Mouse (Mus musculus): ENCODE results near the gene Tssc4. TPM values are rescaled to one million over a fixed set of nuclear protein-coding genes. Genes with fewer than 3 reads are reported as not detected.

Tssc4 gene
- total and polyA plus RNA-seq, 3 experiments, result 44.1 to 55.1 (median 49.8) TPM

GRCm38 (mm10) chr7:143034112-143034511, 34.9 kb upstream of the Tssc4 start:
- no peaks in the 10 kb centered on the region for H3K79me2 ChIP-seq (replicated peaks; ENCODE audit: control insufficient read depth, extremely low read depth, insufficient read depth, poor library complexity, severe bottlenecking)
- H3K27me3 ChIP-seq (replicated peaks), result no peaks in the 10 kb centered on the region
- no peaks in the 10 kb centered on the region for H3K9me3 ChIP-seq (replicated peaks; ENCODE audit: low read length)
- H3K4me3 ChIP-seq (replicated peaks in 1 of 3; ENCODE audit: low read depth in 2 of 3, low read length in 2 of 3, poor library complexity in 1 of 3), result no peak overlapping the region
- peaks cover 19 to 30% of the 10 kb centered on the region in 2 experiments for H3K4me1 ChIP-seq (ENCODE audit: control insufficient read depth in 1 of 2, insufficient read depth in 2 of 2)
- no peak overlapping the region for H3K9ac ChIP-seq (ENCODE audit: insufficient read depth, low read depth)
- no peak for DNase-seq (ENCODE audit: extremely low read depth)
- peaks cover 0 to 8% of the 10 kb centered on the region in 2 experiments for H3K36me3 ChIP-seq (replicated peaks in 1 of 2; ENCODE audit: control insufficient read depth in 1 of 2, insufficient read depth in 1 of 2, low read length in 1 of 2)
- no peak overlapping the region for H3K27ac ChIP-seq (ENCODE audit: insufficient read depth, low read depth)
- dilution Hi-C loops (cut with MboI; ENCODE audit: extremely low pct_ligation_motif_present, extremely low pct_unique_long_range_greater_than_20kb, low sequenced_read_pairs), result no loop called here
- no peak for TF ChIP-seq SMC3 (IDR thresholded peaks at IDR 0.05; ENCODE audit: low read depth, low read length)
- TF ChIP-seq NRF1 (IDR thresholded peaks at IDR 0.05; ENCODE audit: low read depth, low read length), result no peak
- no peak for TF ChIP-seq MAZ (IDR thresholded peaks at IDR 0.05; ENCODE audit: low read depth, low read length)
- no peak for TF ChIP-seq JUN (IDR thresholded peaks at IDR 0.05; ENCODE audit: insufficient read depth, low read depth, low read length)
- no peak for TF ChIP-seq MXI1 (IDR thresholded peaks at IDR 0.05; ENCODE audit: low read depth, low read length)
- no peak for TF ChIP-seq CHD1 (IDR thresholded peaks at IDR 0.05; ENCODE audit: low read depth, low read length)
- no peak for TF ChIP-seq ZMIZ1 (IDR thresholded peaks at IDR 0.05; ENCODE audit: low read depth, low read length)
- TF ChIP-seq IRF4 (IDR thresholded peaks at IDR 0.05; ENCODE audit: low read depth, low read length), result no peak
- no peak for TF ChIP-seq BHLHE40 (IDR thresholded peaks at IDR 0.05; ENCODE audit: low read depth, low read length)
- no peak overlapping the region for H3K4me2 ChIP-seq (ENCODE audit: insufficient read depth, low read depth, poor library complexity, severe bottlenecking)
- in situ Hi-C loops (cut with MboI; ENCODE audit: low pct_ligation_motif_present, low pct_unique_long_range_greater_than_20kb, low sequenced_read_pairs), result no loop called here

DNA sequence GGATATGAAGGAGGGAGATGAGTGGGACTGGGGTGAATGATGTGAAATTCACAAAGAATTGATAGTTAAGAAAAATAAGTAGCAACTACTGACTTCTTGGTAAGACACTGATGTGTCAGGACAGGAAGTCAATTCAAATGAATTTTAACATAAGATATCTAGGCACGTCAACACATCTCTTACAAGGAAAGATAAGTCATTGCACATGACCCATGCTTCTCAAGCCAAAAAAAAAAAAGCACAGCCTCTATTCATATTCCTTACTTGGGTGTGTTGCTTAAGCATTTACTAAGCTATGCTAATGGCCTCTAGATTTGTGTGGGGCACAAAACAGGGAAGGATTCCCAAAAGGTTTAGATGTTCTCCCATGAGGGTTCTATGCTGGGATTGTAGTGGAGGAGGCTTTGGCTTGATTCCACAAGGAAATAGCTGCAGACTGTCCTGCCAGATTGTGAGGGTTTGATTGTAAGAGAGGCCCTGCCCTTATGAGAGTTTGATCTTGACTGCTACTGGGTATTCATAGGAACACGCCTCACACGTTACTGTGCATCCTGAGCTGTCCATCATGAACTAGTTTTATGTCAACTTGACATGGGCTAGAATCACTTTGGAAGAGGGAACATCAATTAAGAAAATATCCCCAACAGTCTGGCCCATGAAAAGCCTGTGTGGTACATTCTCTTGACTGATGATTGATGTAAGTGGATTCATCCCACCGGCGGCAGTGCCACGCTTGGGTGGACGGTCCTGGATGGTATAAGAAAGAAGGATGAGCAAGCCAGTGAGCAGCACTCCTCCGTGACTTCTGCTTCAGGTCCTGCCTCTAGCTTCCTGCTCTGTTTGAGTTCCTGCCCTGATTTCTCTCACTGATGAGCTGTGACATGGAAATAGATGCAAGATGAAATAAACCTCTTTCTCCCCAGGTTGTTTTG, 34.3 kb upstream of the Tssc4 start:
- Histone ChIP-seq H3K36me3 (replicated peaks in 1 of 2; ENCODE audit: control insufficient read depth in 1 of 2, insufficient read depth in 1 of 2, low read length in 1 of 2) (peaks cover 0 to 8% of the 10 kb centered on the region in 2 experiments), H3K4me3 (replicated peaks in 1 of 3; ENCODE audit: low read depth in 2 of 3, low read length in 2 of 3, poor library complexity in 1 of 3) (no peak overlapping the region), H3K9me3 (replicated peaks; ENCODE audit: low read length) (no peaks in the 10 kb centered on the region), H3K4me1 (ENCODE audit: control insufficient read depth in 1 of 2, insufficient read depth in 2 of 2) (peaks cover 21 to 37% of the 10 kb centered on the region in 2 experiments), H3K9ac (ENCODE audit: insufficient read depth, low read depth) (no peak overlapping the region), H3K4me2 (ENCODE audit: insufficient read depth, low read depth, poor library complexity, severe bottlenecking) (no peak overlapping the region), H3K79me2 (replicated peaks; ENCODE audit: control insufficient read depth, extremely low read depth, insufficient read depth, poor library complexity, severe bottlenecking) (no peaks in the 10 kb centered on the region), H3K27me3 (replicated peaks) (no peaks in the 10 kb centered on the region), H3K27ac (ENCODE audit: insufficient read depth, low read depth) (no peak overlapping the region)
- dilution Hi-C loops (cut with MboI; ENCODE audit: extremely low pct_ligation_motif_present, extremely low pct_unique_long_range_greater_than_20kb, low sequenced_read_pairs), result no loop called here
- DNase-seq (ENCODE audit: extremely low read depth), result no peak
- TF ChIP-seq HCFC1 (IDR thresholded peaks at IDR 0.05; ENCODE audit: low read depth, low read length) (no peak), USF1 (IDR thresholded peaks at IDR 0.05; ENCODE audit: low read depth, low read length) (no peak), UBTF (IDR thresholded peaks at IDR 0.05; ENCODE audit: low read depth, low read length) (no peak), E2F4 (IDR thresholded peaks at IDR 0.05; ENCODE audit: insufficient replicate concordance, low read depth, low read length) (no peak), POLR2A (IDR thresholded peaks at IDR 0.05; ENCODE audit: low read depth, low read length) (no peak)
- in situ Hi-C loops (cut with MboI; ENCODE audit: low pct_ligation_motif_present, low pct_unique_long_range_greater_than_20kb, low sequenced_read_pairs), result no loop called here
